Mouse (Mus musculus) A20 (cell line): Measurements from ENCODE around the gene Slc26a1.

ENCODE experiments used
- DNase-seq: peaks from one replicate; pipeline ENCODE4 v3.0.0-alpha.2; 2011; ENCODE audit warnings: low read depth, low spot score

Gene Slc26a1

DNA sequence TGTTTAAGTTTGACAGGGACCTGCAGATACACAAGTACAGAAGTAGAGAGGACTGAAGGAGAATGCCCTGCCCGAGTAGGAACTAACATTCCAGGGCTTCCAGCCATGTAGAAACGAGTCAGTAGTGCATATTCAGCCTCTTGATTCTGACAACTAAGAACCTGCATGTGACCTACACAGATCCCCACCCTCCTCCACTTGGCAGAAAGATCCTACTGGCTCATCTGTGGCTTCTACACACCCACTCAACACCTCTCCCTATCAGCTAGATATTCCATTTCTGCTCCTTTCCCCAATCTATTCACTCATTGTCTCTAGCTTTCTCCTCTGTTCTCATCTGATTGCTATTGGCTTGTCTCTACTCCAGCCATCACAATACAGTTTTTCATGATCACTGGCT, 53.5 kb downstream of the Slc26a1 start:
- DNase-seq: no peak
